Mouse (Mus musculus) olfactory bulb, adult 2 months (tissue): ENCODE measurements around the gene Spint5.

ENCODE experiments used
- CTCF ChIP-seq: fragments of 200-500 bp; IDR thresholded peaks from 2 replicates; pipeline ENCODE4 v1.5.1; 2012; ENCODE audit warnings: low read depth, mild to moderate bottlenecking, low read length, moderate library complexity; ENCODE audit not compliant: insufficient read depth
- POLR2A ChIP-seq: fragments of 200-500 bp; IDR thresholded peaks from 2 replicates; pipeline ENCODE4 v1.6.1; 2012; ENCODE audit warnings: mild to moderate bottlenecking, low read depth, low read length, moderate library complexity; ENCODE audit not compliant: insufficient read depth

DNA sequence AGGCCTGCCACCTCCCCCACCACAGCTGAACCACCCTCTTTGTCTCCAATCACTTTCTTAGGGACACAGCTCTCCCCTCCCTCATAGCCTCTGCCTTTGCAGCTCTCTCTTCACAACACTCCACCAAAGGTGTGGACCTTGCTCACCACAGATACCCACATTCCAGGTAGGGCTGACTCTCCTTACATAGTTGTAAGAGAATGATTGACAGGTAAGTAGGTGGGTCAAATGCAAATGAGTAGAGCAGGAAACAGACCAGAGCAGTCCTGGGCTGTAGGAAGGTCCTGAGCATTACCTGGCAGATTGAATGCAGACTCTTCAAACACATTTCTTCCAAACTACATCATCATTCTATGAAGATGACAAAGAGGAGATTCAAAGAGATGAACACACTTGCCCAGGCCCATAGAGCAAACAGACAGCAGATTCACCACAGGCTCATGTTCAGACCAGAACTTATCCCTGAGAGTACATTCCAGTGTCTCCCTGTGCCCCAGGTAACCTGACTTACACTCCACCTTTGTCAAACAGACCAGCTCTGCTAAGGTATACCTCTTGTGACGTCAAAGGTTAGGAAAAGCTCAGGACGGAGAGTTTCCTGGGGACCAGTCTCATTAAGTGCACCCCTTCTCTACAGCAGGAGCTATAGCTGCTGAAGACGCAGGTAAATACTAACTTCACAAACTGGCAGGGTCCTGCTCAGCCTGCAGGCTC, 22.4 kb downstream of the Spint5 start:
- TF ChIP-seq CTCF: no peak
- TF ChIP-seq POLR2A: no peak
